Mouse (Mus musculus) liver, postnatal 0 days (tissue): ENCODE measurements around the gene Cped1. TPM values are rescaled to one million over a fixed set of nuclear protein-coding genes. Genes with fewer than 3 reads are reported as not detected.
A peak's percentile ranks its signal among the peaks of the same experiment; 100 is the strongest.

Experiments
- ATAC-seq: fragments of 200-750 bp; cut with Nextera tagmentation; 2 replicates; pipeline ENCODE4 v1.8.0; 2017; ENCODE audit warnings: mild to moderate bottlenecking, moderate library complexity
- DNase-seq: peaks from one replicate; pipeline ENCODE4 v3.0.0-alpha.2; 2016
- H3K27ac ChIP-seq: fragments of 300-500 bp; sonication (generic); 2 replicates; pipeline ENCODE4 v1.5.1; 2014; ENCODE audit warnings: antibody characterized with exemption, moderate library complexity, mild to moderate bottlenecking, low read depth
- H3K27me3 ChIP-seq: fragments of 300-500 bp; sonication (generic); 2 replicates; pipeline ENCODE4 v1.6.1; 2014; ENCODE audit warnings: low read length, control low read depth, mixed read lengths; ENCODE audit not compliant: insufficient read depth
- H3K36me3 ChIP-seq: fragments of 300-500 bp; sonication (generic); replicated peaks from 2 replicates; pipeline ENCODE4 v1.6.1; 2014; ENCODE audit warnings: mild to moderate bottlenecking, control low read depth, low read length, moderate library complexity, mixed read lengths; ENCODE audit not compliant: insufficient read depth
- H3K4me1 ChIP-seq: fragments of 300-500 bp; sonication (generic); 2 replicates; pipeline ENCODE4 v1.6.1; 2014; ENCODE audit warnings: antibody characterized with exemption, mild to moderate bottlenecking, control low read depth; ENCODE audit not compliant: insufficient read depth
- H3K4me2 ChIP-seq: fragments of 300-500 bp; sonication (generic); 2 replicates; pipeline ENCODE4 v1.6.1; 2014; ENCODE audit warnings: low read depth, mild to moderate bottlenecking, low read length, moderate library complexity, mixed read lengths
- H3K4me3 ChIP-seq: fragments of 300-500 bp; sonication (generic); 2 replicates; pipeline ENCODE4 v1.5.1; 2014; ENCODE audit warnings: low read depth, low read length
- H3K9ac ChIP-seq: fragments of 300-500 bp; sonication (generic); replicated peaks from 2 replicates; pipeline ENCODE4 v1.6.1; 2014; ENCODE audit warnings: mild to moderate bottlenecking, moderate library complexity
- H3K9me3 ChIP-seq: fragments of 300-500 bp; sonication (generic); 2 replicates; pipeline ENCODE4 v1.6.1; 2016; ENCODE audit warnings: mild to moderate bottlenecking, control low read depth, low read length, mixed read lengths
- CTCF ChIP-seq: sonication (generic); IDR thresholded peaks from 2 replicates; pipeline ENCODE4 v1.5.1; 2016; ENCODE audit warnings: antibody characterized with exemption, low read depth
- EP300 ChIP-seq: IDR thresholded peaks from 2 replicates; pipeline ENCODE4 v1.6.1; 2016; ENCODE audit warnings: antibody characterized with exemption, low read depth, mild to moderate bottlenecking
- WGBS: fragments of 180-500 bp; shearing (Covaris S2); extraction: QIAGEN DNeasy Blood & Tissue Kit; methylation state at CpG from one replicate; pipeline ENCODE4 v1.1.7; 2014; ENCODE audit not compliant: insufficient replicate concordance; 5-methylcytosine and 5-hydroxymethylcytosine counted together
- polyA plus RNA-seq: library from polyadenylated mRNA; unstranded; fragments of >200 nt; fragmentation: Nextera tagmentation; extraction: Ambion mirVana; gene quantifications from 2 replicates; pipeline ENCODE4 v1.2.1, GENCODE M21; 2015

The Cped1 gene
- polyA plus RNA-seq, 1 experiment from 2014 or later = 8.2 TPM

DNA sequence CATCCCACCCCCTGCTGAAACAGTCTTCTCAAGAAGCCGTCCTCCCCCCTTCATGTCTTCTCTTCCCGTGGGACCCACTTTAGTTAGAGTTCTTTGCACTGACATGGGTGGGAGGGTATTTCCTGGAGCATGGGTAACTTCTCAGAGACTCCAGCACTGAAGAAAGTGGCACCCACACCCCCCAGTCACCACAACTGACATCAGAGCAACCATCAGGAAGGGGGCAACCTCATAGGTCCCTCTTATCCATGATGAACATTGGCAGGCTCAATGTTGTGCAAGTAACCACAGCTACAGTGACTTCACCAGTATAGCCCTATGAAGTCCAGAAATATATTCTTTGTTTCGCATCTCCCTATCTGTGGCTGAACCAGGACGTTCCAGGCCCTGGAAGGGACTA, 30.2 kb upstream of the Cped1 start:
- no peaks in the 10 kb centered on the region for H3K9me3 ChIP-seq
- no peak overlapping the region for H3K4me3 ChIP-seq
- H3K27ac ChIP-seq = peak overlapping the region; percentile 37; the same call in 1 of the 2 replicates
- DNase-seq = no peak
- peaks cover 9% of the 10 kb centered on the region for H3K4me1 ChIP-seq
- 67% methylated on average over 4 of the region's 4 CpGs for WGBS
- H3K4me2 ChIP-seq = no peak overlapping the region
- H3K9ac ChIP-seq = no peak overlapping the region
- H3K27me3 ChIP-seq = no peaks in the 10 kb centered on the region
- no peak for ATAC-seq
- TF ChIP-seq CTCF = no peak
- TF ChIP-seq EP300 = no peak
- H3K36me3 ChIP-seq = peaks cover 32% of the 10 kb centered on the region

- peak; percentile 72 for ATAC-seq
- Histone ChIP-seq H3K4me3 (no peak overlapping the region), H3K4me1 (peaks cover 6% of the 10 kb centered on the region), H3K36me3 (peaks cover 22% of the 10 kb centered on the region), H3K9ac (no peak overlapping the region), H3K9me3 (no peaks in the 10 kb centered on the region), H3K27me3 (no peaks in the 10 kb centered on the region), H3K27ac (peak overlapping the region; percentile 78), H3K4me2 (peak overlapping the region; percentile 38; the same call in 1 of the 2 replicates)
- no peak for DNase-seq
- WGBS = 58% methylated on average over 4 of the region's 4 CpGs
- TF ChIP-seq CTCF = no peak
- TF ChIP-seq EP300 = no peak; the same call in 1 of the 2 replicates
These were observed 26.8 kb upstream of the Cped1 start for GRCm38 (mm10) chr6:21958922-21959321.

- no peak overlapping the region for H3K9ac ChIP-seq
- no peak for DNase-seq
- peaks cover 18% of the 10 kb centered on the region for H3K36me3 ChIP-seq
- no peak for TF ChIP-seq EP300
- no peak for TF ChIP-seq CTCF
- H3K27me3 ChIP-seq = no peaks in the 10 kb centered on the region
- no peak overlapping the region for H3K4me3 ChIP-seq
- H3K27ac ChIP-seq = no peak overlapping the region
- no peak overlapping the region for H3K4me2 ChIP-seq
- H3K9me3 ChIP-seq = no peaks in the 10 kb centered on the region
- no peak for ATAC-seq
- H3K4me1 ChIP-seq = peaks cover 6% of the 10 kb centered on the region
- WGBS = 91% methylated on average over 5 of the region's 5 CpGs
These were observed 25.8 kb upstream of the Cped1 start for GRCm38 (mm10) chr6:21959909-21960308.

DNA sequence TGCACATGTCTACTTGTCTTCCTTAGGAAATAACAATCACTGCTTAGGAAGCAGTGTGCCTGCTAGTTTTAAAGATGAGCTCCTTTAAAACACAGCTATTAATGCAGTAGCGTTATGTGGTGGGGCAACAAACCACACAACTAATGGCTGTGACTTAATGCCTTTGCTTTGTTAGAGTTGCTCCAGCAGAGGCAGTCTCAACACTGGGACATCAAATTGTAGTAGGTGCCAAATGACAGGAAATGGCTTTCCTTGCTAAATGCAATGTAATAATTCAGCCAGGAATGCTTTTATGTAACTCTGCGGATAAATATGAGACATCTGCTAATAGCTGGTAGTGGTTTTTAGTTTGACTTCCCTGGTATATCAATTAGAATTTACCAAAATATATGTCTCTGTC, 8.2 kb upstream of the Cped1 start:
- Histone ChIP-seq H3K36me3 (peaks cover 19% of the 10 kb centered on the region), H3K27me3 (no peaks in the 10 kb centered on the region), H3K4me2 (no peak overlapping the region), H3K9me3 (no peaks in the 10 kb centered on the region), H3K4me3 (no peak overlapping the region), H3K9ac (no peak overlapping the region), H3K27ac (no peak overlapping the region), H3K4me1 (no peaks in the 10 kb centered on the region)
- TF ChIP-seq EP300 = no peak
- TF ChIP-seq CTCF = no peak
- WGBS = 83% methylated on average over 2 of the region's 2 CpGs
- DNase-seq (no peak), ATAC-seq (no peak)

GRCm38 (mm10) chr6:21981114-21981513, 4.6 kb upstream of the Cped1 start:
- Histone ChIP-seq H3K27me3 (no peaks in the 10 kb centered on the region), H3K27ac (no peak overlapping the region), H3K4me1 (no peaks in the 10 kb centered on the region), H3K9ac (no peak overlapping the region), H3K4me3 (no peak overlapping the region), H3K4me2 (no peak overlapping the region), H3K9me3 (no peaks in the 10 kb centered on the region), H3K36me3 (no peaks in the 10 kb centered on the region)
- no peak for DNase-seq
- WGBS = 58% methylated on average over 1 of the region's 1 CpGs
- TF ChIP-seq CTCF = no peak
- 0 out of 2 replicates have a peak, but pooled peaks have one; percentile 25 for TF ChIP-seq EP300
- ATAC-seq = no peak

- WGBS = 8% methylated on average over 16 of the region's 16 CpGs
- Histone ChIP-seq H3K9ac (peak overlapping the region; percentile 56), H3K4me2 (peak overlapping the region; percentile 73), H3K27me3 (0 out of 2 replicates have a peak, but pooled peaks cover 4% of the 10 kb centered on the region), H3K4me3 (peak overlapping the region; percentile 54), H3K36me3 (no peaks in the 10 kb centered on the region), H3K27ac (peak overlapping the region; percentile 87), H3K4me1 (peaks cover 4% of the 10 kb centered on the region; the same call in 1 of the 2 replicates), H3K9me3 (no peaks in the 10 kb centered on the region)
- no peak for TF ChIP-seq EP300
- TF ChIP-seq CTCF = peak; percentile 77
- ATAC-seq (peak; percentile 80), DNase-seq (peak; percentile 41)
These were observed 555 bp upstream of the Cped1 start for GRCm38 (mm10) chr6:21984990-21985731.
